Mouse (Mus musculus): Measurements from ENCODE around the gene Atpif1. TPM values are rescaled to one million over a fixed set of nuclear protein-coding genes. Genes with fewer than 3 reads are reported as not detected.

Gene Atpif1
- total and polyA plus RNA-seq, 2 experiments, result 25.9 to 87.1 TPM

DNA sequence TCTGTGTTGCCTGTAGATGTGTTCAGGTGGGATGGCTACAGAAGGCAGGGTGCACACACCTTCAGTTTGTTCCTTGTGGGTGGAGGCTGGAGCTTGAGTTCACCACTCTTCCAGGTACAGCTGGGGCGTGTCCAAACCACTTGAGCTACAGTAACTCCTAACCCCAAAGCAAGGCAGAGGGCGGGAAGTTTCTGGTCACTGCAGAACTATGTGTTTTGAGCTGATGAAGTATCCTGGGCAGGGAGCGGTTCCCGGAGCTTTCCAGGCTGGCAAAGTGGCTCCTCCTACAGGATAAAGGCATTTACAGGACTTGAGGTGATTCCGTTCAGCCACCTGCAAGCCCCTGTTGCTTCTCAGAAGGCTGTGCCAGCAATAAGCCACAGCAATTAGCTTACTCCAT, 20.8 kb upstream of the Atpif1 start:
- no peaks in the 10 kb centered on the region for H3K79me2 ChIP-seq (ENCODE audit: control insufficient read depth, insufficient read depth, low read length)
- 85% methylated on average over 5 of the region's 5 CpGs for WGBS
- no peak overlapping the region for H3K27ac ChIP-seq (replicated peaks; ENCODE audit: insufficient read depth, low read depth, low read length)
- H3K9ac ChIP-seq (ENCODE audit: low read depth, low read length), result no peak overlapping the region
- no peaks in the 10 kb centered on the region for H3K4me1 ChIP-seq (ENCODE audit: control insufficient read depth, insufficient read depth, low read length)
- no peak for DNase-seq (ENCODE audit: extremely low read depth, low read depth, low spot score)
- H3K36me3 ChIP-seq (ENCODE audit: control insufficient read depth, insufficient read depth, low read length), result peaks cover 32% of the 10 kb centered on the region
- no peak overlapping the region for H3K4me3 ChIP-seq (ENCODE audit: insufficient read depth, low read depth, low read length)
- no peaks in the 10 kb centered on the region for H3K27me3 ChIP-seq (ENCODE audit: control insufficient read depth, insufficient read depth, low read length)
- TF ChIP-seq POLR2A (IDR thresholded peaks at IDR 0.05; ENCODE audit: extremely low read depth, insufficient read depth, low read length) (no peak), CTCF (IDR thresholded peaks at IDR 0.05; ENCODE audit: low read depth, low read length) (no peak)

DNA sequence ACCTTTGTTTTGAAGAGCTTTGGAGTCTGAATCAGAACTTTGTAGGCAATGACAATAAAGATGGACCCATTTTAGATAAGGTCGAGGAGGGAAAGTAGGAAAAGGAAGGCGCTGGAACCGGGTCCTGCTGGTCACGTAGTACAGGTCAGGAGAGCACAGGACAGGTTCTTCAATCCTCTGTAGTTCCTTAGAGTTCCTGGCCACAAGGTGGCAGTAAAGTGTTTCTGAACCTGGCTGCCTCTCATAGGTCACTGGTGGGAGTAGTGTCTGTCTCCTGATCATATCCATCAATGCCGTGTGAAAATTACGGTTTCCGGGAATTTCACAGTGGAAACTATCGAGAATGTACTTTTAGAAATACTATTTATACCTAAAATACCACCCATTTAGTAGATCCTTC, 12.4 kb upstream of the Atpif1 start:
- H3K27me3 ChIP-seq (ENCODE audit: control insufficient read depth, insufficient read depth, low read length), result no peaks in the 10 kb centered on the region
- H3K27ac ChIP-seq (replicated peaks; ENCODE audit: insufficient read depth, low read depth, low read length), result no peak overlapping the region
- H3K4me3 ChIP-seq (ENCODE audit: insufficient read depth, low read depth, low read length), result no peak overlapping the region
- peaks cover 56% of the 10 kb centered on the region for H3K36me3 ChIP-seq (ENCODE audit: control insufficient read depth, insufficient read depth, low read length)
- TF ChIP-seq CTCF (IDR thresholded peaks at IDR 0.05; ENCODE audit: low read depth, low read length) (peak; percentile 55), POLR2A (IDR thresholded peaks at IDR 0.05; ENCODE audit: extremely low read depth, insufficient read depth, low read length) (no peak)
- DNase-seq (ENCODE audit: extremely low read depth, low read depth, low spot score), result peak; percentile 53
- WGBS, result 31% methylated on average over 8 of the region's 8 CpGs
- no peaks in the 10 kb centered on the region for H3K79me2 ChIP-seq (ENCODE audit: control insufficient read depth, insufficient read depth, low read length)
- no peak overlapping the region for H3K9ac ChIP-seq (ENCODE audit: low read depth, low read length)
- no peaks in the 10 kb centered on the region for H3K4me1 ChIP-seq (ENCODE audit: control insufficient read depth, insufficient read depth, low read length)

- TF ChIP-seq CTCF (IDR thresholded peaks at IDR 0.05; ENCODE audit: low read depth, low read length) (no peak), POLR2A (IDR thresholded peaks at IDR 0.05; ENCODE audit: extremely low read depth, insufficient read depth, low read length) (no peak)
- 56% methylated on average over 1 of the region's 1 CpGs for WGBS
- no peak overlapping the region for H3K4me3 ChIP-seq (ENCODE audit: insufficient read depth, low read depth, low read length)
- H3K79me2 ChIP-seq (ENCODE audit: control insufficient read depth, insufficient read depth, low read length), result no peaks in the 10 kb centered on the region; the same call in 1 of the 2 replicates
- no peaks in the 10 kb centered on the region for H3K27me3 ChIP-seq (ENCODE audit: control insufficient read depth, insufficient read depth, low read length)
- no peaks in the 10 kb centered on the region for H3K4me1 ChIP-seq (ENCODE audit: control insufficient read depth, insufficient read depth, low read length)
- H3K9ac ChIP-seq (ENCODE audit: low read depth, low read length), result no peak overlapping the region
- H3K36me3 ChIP-seq (ENCODE audit: control insufficient read depth, insufficient read depth, low read length), result peaks cover 43% of the 10 kb centered on the region
- no peak for DNase-seq (ENCODE audit: extremely low read depth, low read depth, low spot score)
- H3K27ac ChIP-seq (replicated peaks; ENCODE audit: insufficient read depth, low read depth, low read length), result no peak overlapping the region
These were observed 9.3 kb upstream of the Atpif1 start for GRCm38 (mm10) chr4:132542724-132543123.

- WGBS, result 71% methylated on average over 4 of the region's 4 CpGs
- H3K4me1 ChIP-seq (ENCODE audit: control insufficient read depth, insufficient read depth, low read length), result peaks cover 7% of the 10 kb centered on the region; the same call in 1 of the 2 replicates
- TF ChIP-seq POLR2A (IDR thresholded peaks at IDR 0.05; ENCODE audit: extremely low read depth, insufficient read depth, low read length), result no peak
- no peak for TF ChIP-seq CTCF (IDR thresholded peaks at IDR 0.05; ENCODE audit: low read depth, low read length)
- H3K9ac ChIP-seq (ENCODE audit: low read depth, low read length), result no peak overlapping the region
- peaks cover 7% of the 10 kb centered on the region; the same call in 1 of the 2 replicates for H3K79me2 ChIP-seq (ENCODE audit: control insufficient read depth, insufficient read depth, low read length)
- H3K27ac ChIP-seq (replicated peaks; ENCODE audit: insufficient read depth, low read depth, low read length), result no peak overlapping the region
- peaks cover 38% of the 10 kb centered on the region for H3K36me3 ChIP-seq (ENCODE audit: control insufficient read depth, insufficient read depth, low read length)
- H3K4me3 ChIP-seq (ENCODE audit: insufficient read depth, low read depth, low read length), result no peak overlapping the region
- H3K27me3 ChIP-seq (ENCODE audit: control insufficient read depth, insufficient read depth, low read length), result no peaks in the 10 kb centered on the region
- DNase-seq (ENCODE audit: extremely low read depth, low read depth, low spot score), result no peak
These were observed 8.0 kb upstream of the Atpif1 start for GRCm38 (mm10) chr4:132541413-132541812.

DNA sequence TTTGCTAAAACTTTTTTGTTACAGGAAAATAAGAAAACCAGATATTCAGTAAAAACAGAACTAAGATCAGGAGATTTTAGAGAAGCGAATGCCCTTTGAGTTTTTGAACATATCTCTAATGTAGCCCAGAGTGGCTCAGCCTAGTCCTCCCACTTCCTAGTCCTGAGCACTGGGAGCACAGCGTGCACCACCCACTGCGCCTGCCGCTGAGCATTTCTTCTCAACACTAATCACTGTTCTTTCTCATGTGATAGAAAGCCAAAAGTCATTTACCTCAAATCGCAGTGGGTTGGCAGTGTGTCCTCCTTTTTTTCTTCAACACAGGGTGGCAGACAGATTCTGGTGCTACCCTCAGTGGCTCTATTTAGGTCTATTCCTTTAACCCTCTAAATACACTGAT, 6.0 kb upstream of the Atpif1 start:
- WGBS, result 89% methylated on average over 5 of the region's 5 CpGs
- peaks cover 17% of the 10 kb centered on the region for H3K79me2 ChIP-seq (ENCODE audit: control insufficient read depth, insufficient read depth, low read length)
- H3K27ac ChIP-seq (replicated peaks; ENCODE audit: insufficient read depth, low read depth, low read length), result no peak overlapping the region
- no peak overlapping the region for H3K9ac ChIP-seq (ENCODE audit: low read depth, low read length)
- no peaks in the 10 kb centered on the region for H3K27me3 ChIP-seq (ENCODE audit: control insufficient read depth, insufficient read depth, low read length)
- peaks cover 36% of the 10 kb centered on the region for H3K36me3 ChIP-seq (ENCODE audit: control insufficient read depth, insufficient read depth, low read length)
- H3K4me1 ChIP-seq (ENCODE audit: control insufficient read depth, insufficient read depth, low read length), result peaks cover 13% of the 10 kb centered on the region; the same call in 1 of the 2 replicates
- H3K4me3 ChIP-seq (ENCODE audit: insufficient read depth, low read depth, low read length), result no peak overlapping the region
- no peak for DNase-seq (ENCODE audit: extremely low read depth, low read depth, low spot score)
- no peak for TF ChIP-seq POLR2A (IDR thresholded peaks at IDR 0.05; ENCODE audit: extremely low read depth, insufficient read depth, low read length)
- no peak for TF ChIP-seq CTCF (IDR thresholded peaks at IDR 0.05; ENCODE audit: low read depth, low read length)

GRCm38 (mm10) chr4:132535406-132536121, 2.1 kb upstream of the Atpif1 start, which contains the start of gene Dnajc8:
Gene Dnajc8 (plus strand): TSS chr4:132535550.
- Histone ChIP-seq H3K79me2 (ENCODE audit: control insufficient read depth, insufficient read depth, low read length) (peaks cover 17% of the 10 kb centered on the region), H3K27me3 (ENCODE audit: control insufficient read depth, insufficient read depth, low read length) (no peaks in the 10 kb centered on the region), H3K27ac (replicated peaks; ENCODE audit: insufficient read depth, low read depth, low read length) (peak within 1 kb of the TSS; percentile 71), H3K4me1 (ENCODE audit: control insufficient read depth, insufficient read depth, low read length) (peaks cover 18% of the 10 kb centered on the region; the same call in 1 of the 2 replicates), H3K4me3 (ENCODE audit: insufficient read depth, low read depth, low read length) (peak within 1 kb of the TSS; percentile 97), H3K36me3 (ENCODE audit: control insufficient read depth, insufficient read depth, low read length) (peaks cover 11% of the 10 kb centered on the region; the same call in 1 of the 2 replicates), H3K9ac (ENCODE audit: low read depth, low read length) (peak within 1 kb of the TSS; percentile 96)
- peak; percentile 76 for DNase-seq (ENCODE audit: extremely low read depth, low read depth, low spot score)
- no peak for TF ChIP-seq CTCF (IDR thresholded peaks at IDR 0.05; ENCODE audit: low read depth, low read length)
- TF ChIP-seq POLR2A (IDR thresholded peaks at IDR 0.05; ENCODE audit: extremely low read depth, insufficient read depth, low read length), result peak; percentile 63
- under 1% methylated on average over 60 of the region's 60 CpGs for WGBS
